Mouse (Mus musculus): ENCODE results near the gene Ets2. TPM values are rescaled to one million over a fixed set of nuclear protein-coding genes. Genes with fewer than 3 reads are reported as not detected.

Gene Ets2
- total and polyA plus RNA-seq, 3 experiments = 15.9 to 23.5 TPM; not detected in 1

- H3K9me3 ChIP-seq (replicated peaks; ENCODE audit: insufficient read depth, low read length) = no peaks in the 10 kb centered on the region
- no peaks in the 10 kb centered on the region for H3K27me3 ChIP-seq (ENCODE audit: control insufficient read depth in 1 of 2, insufficient read depth in 2 of 2, low read length in 2 of 2)
- H3K4me3 ChIP-seq (ENCODE audit: control insufficient read depth in 1 of 2, insufficient read depth in 1 of 2, low read depth in 2 of 2, low read length in 2 of 2) = no peak overlapping the region
- peaks cover 2 to 4% of the 10 kb centered on the region in 2 experiments for H3K36me3 ChIP-seq (ENCODE audit: control insufficient read depth in 1 of 2, insufficient read depth in 2 of 2, low read length in 2 of 2)
- no peak for DNase-seq (ENCODE audit: low read depth, low spot score)
- H3K9ac ChIP-seq (ENCODE audit: control insufficient read depth, low read depth, low read length, poor library complexity, severe bottlenecking) = no peak overlapping the region
- no peak overlapping the region for H3K27ac ChIP-seq (ENCODE audit: control insufficient read depth, low read depth, low read length)
- peaks cover 0 to 3% of the 10 kb centered on the region in 2 experiments; a peak in 1 of 4 replicates for H3K4me1 ChIP-seq (ENCODE audit: control insufficient read depth in 1 of 2, insufficient read depth in 2 of 2, low read length in 2 of 2)
- TF ChIP-seq ZMIZ1 (IDR thresholded peaks at IDR 0.05; ENCODE audit: low read depth, low read length) (no peak), USF2 (IDR thresholded peaks at IDR 0.05; ENCODE audit: borderline replicate concordance in 1 of 2, insufficient read depth in 1 of 2, low read depth in 1 of 2, low read length in 2 of 2) (no peak), KAT2A (conservative IDR thresholded peaks at IDR 0.05; ENCODE audit: low read depth, low read length) (no peak), NELFE (IDR thresholded peaks at IDR 0.05; ENCODE audit: low read depth, low read length) (no peak), EP300 (IDR thresholded peaks at IDR 0.05; ENCODE audit: low read depth in 1 of 2, low read length in 2 of 2) (no peak), RCOR1 (IDR thresholded peaks at IDR 0.05; ENCODE audit: low read depth, low read length) (no peak), BHLHE40 (IDR thresholded peaks at IDR 0.05; ENCODE audit: borderline replicate concordance, low read depth, low read length) (no peak), MAFK (IDR thresholded peaks at IDR 0.05; ENCODE audit: borderline replicate concordance, low read depth, low read length) (no peak), POLR2A (IDR thresholded peaks at IDR 0.05; ENCODE audit: control insufficient read depth in 1 of 2, insufficient read depth in 1 of 2, low read depth in 1 of 2, low read length in 2 of 2, poor library complexity in 1 of 2) (no peak), JUND (IDR thresholded peaks at IDR 0.05; ENCODE audit: low read depth, low read length) (no peak), ETS1 (IDR thresholded peaks at IDR 0.05; ENCODE audit: low read depth, low read length) (no peak), SIN3A (IDR thresholded peaks at IDR 0.05; ENCODE audit: low read length) (no peak)
- H3K79me2 ChIP-seq (ENCODE audit: control insufficient read depth, insufficient read depth, low read length, poor library complexity) = peaks cover 7% of the 10 kb centered on the region
These were observed 6.5 kb downstream of the Ets2 start for GRCm38 (mm10) chr16:95708211-95709004.

GRCm38 (mm10) chr16:95709175-95709574 lies 7.3 kb downstream of the Ets2 start:
- Histone ChIP-seq H3K4me1 (ENCODE audit: control insufficient read depth in 1 of 2, insufficient read depth in 2 of 2, low read length in 2 of 2) (no peaks in the 10 kb centered on the region), H3K4me3 (ENCODE audit: control insufficient read depth in 1 of 2, insufficient read depth in 1 of 2, low read depth in 2 of 2, low read length in 2 of 2) (no peak overlapping the region), H3K9me3 (replicated peaks; ENCODE audit: insufficient read depth, low read length) (no peaks in the 10 kb centered on the region), H3K9ac (ENCODE audit: control insufficient read depth, low read depth, low read length, poor library complexity, severe bottlenecking) (no peak overlapping the region), H3K36me3 (ENCODE audit: control insufficient read depth in 1 of 2, insufficient read depth in 2 of 2, low read length in 2 of 2) (peaks cover 0 to 5% of the 10 kb centered on the region in 2 experiments; a peak in 2 of 4 replicates), H3K79me2 (ENCODE audit: control insufficient read depth, insufficient read depth, low read length, poor library complexity) (peaks cover 3% of the 10 kb centered on the region), H3K27ac (ENCODE audit: control insufficient read depth, low read depth, low read length) (no peak overlapping the region), H3K27me3 (ENCODE audit: control insufficient read depth in 1 of 2, insufficient read depth in 2 of 2, low read length in 2 of 2) (no peaks in the 10 kb centered on the region)
- no peak for DNase-seq (ENCODE audit: low read depth, low spot score)
- TF ChIP-seq ZC3H11A (IDR thresholded peaks at IDR 0.05; ENCODE audit: low read depth, low read length) = no peak
- TF ChIP-seq GATA1 (IDR thresholded peaks at IDR 0.05; ENCODE audit: low read depth, low read length) = no peak
- no peak for TF ChIP-seq MAX (IDR thresholded peaks at IDR 0.05; ENCODE audit: low read length)
- no peak for TF ChIP-seq SIN3A (IDR thresholded peaks at IDR 0.05; ENCODE audit: low read length)
- no peak for TF ChIP-seq MAFK (IDR thresholded peaks at IDR 0.05; ENCODE audit: borderline replicate concordance, low read depth, low read length)
- no peak for TF ChIP-seq CHD2 (IDR thresholded peaks at IDR 0.05; ENCODE audit: low read length)
- no peak for TF ChIP-seq ETS1 (IDR thresholded peaks at IDR 0.05; ENCODE audit: low read depth, low read length)
- no peak for TF ChIP-seq BHLHE40 (IDR thresholded peaks at IDR 0.05; ENCODE audit: borderline replicate concordance, low read depth, low read length)
- TF ChIP-seq ZMIZ1 (IDR thresholded peaks at IDR 0.05; ENCODE audit: low read depth, low read length) = no peak
- TF ChIP-seq TBP (IDR thresholded peaks at IDR 0.05; ENCODE audit: low read depth, low read length) = no peak
- no peak for TF ChIP-seq MAZ (IDR thresholded peaks at IDR 0.05; ENCODE audit: low read depth, low read length)
- no peak for TF ChIP-seq NELFE (IDR thresholded peaks at IDR 0.05; ENCODE audit: low read depth, low read length)
- no peak for TF ChIP-seq EP300 (IDR thresholded peaks at IDR 0.05; ENCODE audit: low read depth in 1 of 2, low read length in 2 of 2)
- no peak for TF ChIP-seq NRF1 (IDR thresholded peaks at IDR 0.05; ENCODE audit: insufficient read depth, low read depth, low read length, poor library complexity, severe bottlenecking)
- TF ChIP-seq TAL1 (IDR thresholded peaks at IDR 0.05; ENCODE audit: low read length) = no peak
- no peak for TF ChIP-seq ELF1 (IDR thresholded peaks at IDR 0.05; ENCODE audit: low read depth, low read length)
- TF ChIP-seq HCFC1 (IDR thresholded peaks at IDR 0.05; ENCODE audit: low read depth, low read length) = no peak
- no peak for TF ChIP-seq CHD1 (IDR thresholded peaks at IDR 0.05; ENCODE audit: low read depth, low read length)
- TF ChIP-seq USF2 (IDR thresholded peaks at IDR 0.05; ENCODE audit: borderline replicate concordance in 1 of 2, insufficient read depth in 1 of 2, low read depth in 1 of 2, low read length in 2 of 2) = no peak

All from MEL (cell line).